Mouse (Mus musculus) CH12.LX (cell line): Measurements from ENCODE around the gene BC017158. TPM values are rescaled to one million over a fixed set of nuclear protein-coding genes. Genes with fewer than 3 reads are reported as not detected.

Source experiments
- DNase-seq: peaks from one replicate; pipeline ENCODE4 v3.0.0-alpha.2; 2013; ENCODE audit errors: extremely low read depth
- H3K27ac ChIP-seq: 2 replicates; pipeline ENCODE4 v1.5.1; 2012; ENCODE audit warnings: low read depth, mild to moderate bottlenecking, control low read depth, moderate library complexity; ENCODE audit not compliant: insufficient read depth
- H3K27me3 ChIP-seq: replicated peaks from 2 replicates; pipeline ENCODE3; 2012; ENCODE audit warnings: inconsistent platforms
- H3K36me3 ChIP-seq, 2 experiments: replicated peaks in 1 of 2; 2 replicates each; pipeline versions ENCODE3 to v1.6.1; 2012; ENCODE audit warnings: inconsistent platforms in 1 of 2, low read length in 1 of 2, mild to moderate bottlenecking in 1 of 2, mixed read lengths in 1 of 2, moderate library complexity in 1 of 2; ENCODE audit not compliant: control insufficient read depth in 1 of 2, insufficient read depth in 1 of 2
- H3K4me1 ChIP-seq, 2 experiments: 2 replicates each; pipeline ENCODE4 v1.6.1; 2012; ENCODE audit warnings: inconsistent platforms in 1 of 2, moderate library complexity in 1 of 2; ENCODE audit not compliant: insufficient read depth in 2 of 2, control insufficient read depth in 1 of 2
- H3K4me2 ChIP-seq: 2 replicates; pipeline ENCODE4 v1.6.1; 2012; ENCODE audit warnings: low read depth, mild to moderate bottlenecking, control low read depth; ENCODE audit not compliant: poor library complexity, insufficient read depth, severe bottlenecking
- H3K4me3 ChIP-seq, 3 experiments: fragments of 150-350 bp in 1 of 3; sonication (generic) in 1 of 3; replicated peaks in 1 of 3; 2 replicates each; pipeline versions ENCODE3 to v1.5.1; 2011 to 2012; ENCODE audit warnings: low read depth in 2 of 3, low read length in 2 of 3, mild to moderate bottlenecking in 2 of 3, moderate library complexity in 2 of 3, control low read depth in 1 of 3, improper control_type of control experiment in 1 of 3, inconsistent platforms in 1 of 3, mixed read lengths in 1 of 3; ENCODE audit not compliant: poor library complexity in 1 of 3
- H3K79me2 ChIP-seq: replicated peaks from 2 replicates; pipeline ENCODE4 v1.6.1; 2012; ENCODE audit warnings: mild to moderate bottlenecking, moderate library complexity; ENCODE audit not compliant: control insufficient read depth, poor library complexity, insufficient read depth, severe bottlenecking; ENCODE audit errors: extremely low read depth
- H3K9ac ChIP-seq: 2 replicates; pipeline ENCODE4 v1.6.1; 2012; ENCODE audit warnings: low read depth, mild to moderate bottlenecking, control low read depth, moderate library complexity; ENCODE audit not compliant: insufficient read depth
- H3K9me3 ChIP-seq: replicated peaks from 2 replicates; pipeline ENCODE3; 2012; ENCODE audit warnings: low read length, inconsistent platforms, mixed read lengths
- CHD1 ChIP-seq: IDR thresholded peaks from 2 replicates; pipeline ENCODE4 v1.6.1; 2012; ENCODE audit warnings: low read depth, low read length, improper control_type of control experiment, inconsistent platforms
- CTCF ChIP-seq, 2 experiments: IDR thresholded peaks in 1 of 2; conservative IDR thresholded peaks in 1 of 2; 2 replicates each; pipeline ENCODE4 v1.5.1; 2011 to 2012; ENCODE audit warnings: low read depth in 2 of 2, low read length in 2 of 2, improper control_type of control experiment in 1 of 2, inconsistent platforms in 1 of 2, mild to moderate bottlenecking in 1 of 2, moderate library complexity in 1 of 2
- E2F4 ChIP-seq: IDR thresholded peaks from 2 replicates; pipeline ENCODE4 v1.6.1; 2011; ENCODE audit warnings: low read depth, low read length, improper control_type of control experiment; ENCODE audit not compliant: insufficient replicate concordance
- ELF1 ChIP-seq: IDR thresholded peaks from 2 replicates; pipeline ENCODE4 v1.6.1; 2014; ENCODE audit warnings: low read depth, mild to moderate bottlenecking, inconsistent platforms, low read length, improper control_type of control experiment
- EP300 ChIP-seq: IDR thresholded peaks from 2 replicates; pipeline ENCODE4 v1.6.1; 2011; ENCODE audit warnings: low read length, improper control_type of control experiment
- ETS1 ChIP-seq: conservative IDR thresholded peaks from 2 replicates; pipeline ENCODE4 v1.6.1; 2012; ENCODE audit warnings: low read depth, mild to moderate bottlenecking, inconsistent platforms, low read length, improper control_type of control experiment, moderate library complexity
- GABPA ChIP-seq: IDR thresholded peaks from 2 replicates; pipeline ENCODE4 v1.6.1; 2012; ENCODE audit warnings: low read depth, low read length, improper control_type of control experiment, inconsistent platforms; ENCODE audit not compliant: insufficient replicate concordance
- HCFC1 ChIP-seq: IDR thresholded peaks from 2 replicates; pipeline ENCODE4 v1.6.1; 2012; ENCODE audit warnings: low read depth, mild to moderate bottlenecking, inconsistent platforms, low read length, improper control_type of control experiment
- JUN ChIP-seq: IDR thresholded peaks from 2 replicates; pipeline ENCODE4 v1.6.1; 2011; ENCODE audit warnings: low read depth, mild to moderate bottlenecking, low read length, improper control_type of control experiment, moderate library complexity; ENCODE audit not compliant: insufficient read depth
- KAT2A ChIP-seq: IDR thresholded peaks from 2 replicates; pipeline ENCODE4 v1.6.1; 2012; ENCODE audit warnings: low read length, improper control_type of control experiment, inconsistent platforms; ENCODE audit not compliant: insufficient replicate concordance
- MAX ChIP-seq: IDR thresholded peaks from 2 replicates; pipeline ENCODE4 v1.6.1; 2011; ENCODE audit warnings: low read length, improper control_type of control experiment
- MAZ ChIP-seq: IDR thresholded peaks from 2 replicates; pipeline ENCODE4 v1.6.1; 2012; ENCODE audit warnings: low read depth, mild to moderate bottlenecking, inconsistent platforms, low read length, improper control_type of control experiment, moderate library complexity
- MEF2A ChIP-seq: IDR thresholded peaks from 2 replicates; pipeline ENCODE4 v1.6.1; 2014; ENCODE audit warnings: low read depth, mild to moderate bottlenecking, inconsistent platforms, low read length, improper control_type of control experiment, borderline replicate concordance
- MXI1 ChIP-seq: IDR thresholded peaks from 2 replicates; pipeline ENCODE4 v1.6.1; 2011; ENCODE audit warnings: mild to moderate bottlenecking, low read depth, low read length, improper control_type of control experiment
- MYC ChIP-seq: IDR thresholded peaks from 2 replicates; pipeline ENCODE4 v1.6.1; 2011; ENCODE audit warnings: low read depth, mild to moderate bottlenecking, improper control_type of control experiment, low read length
- NELFE ChIP-seq: IDR thresholded peaks from 2 replicates; pipeline ENCODE4 v1.6.1; 2011; ENCODE audit warnings: low read depth, low read length, improper control_type of control experiment
- NRF1 ChIP-seq: IDR thresholded peaks from 2 replicates; pipeline ENCODE4 v1.6.1; 2014; ENCODE audit warnings: low read depth, mild to moderate bottlenecking, inconsistent platforms, low read length, improper control_type of control experiment, moderate library complexity
- SMC3 ChIP-seq: IDR thresholded peaks from 2 replicates; pipeline ENCODE4 v1.6.1; 2011; ENCODE audit warnings: low read depth, low read length, improper control_type of control experiment
- TBP ChIP-seq: conservative IDR thresholded peaks from 2 replicates; pipeline ENCODE4 v1.6.1; 2011; ENCODE audit warnings: low read depth, low read length, improper control_type of control experiment
- ZC3H11A ChIP-seq: IDR thresholded peaks from 2 replicates; pipeline ENCODE4 v1.6.1; 2012; ENCODE audit warnings: low read depth, mild to moderate bottlenecking, inconsistent platforms, low read length, improper control_type of control experiment
- ZKSCAN1 ChIP-seq: IDR thresholded peaks from 2 replicates; pipeline ENCODE4 v1.6.1; 2012; ENCODE audit warnings: low read depth, inconsistent platforms, low read length, improper control_type of control experiment, borderline replicate concordance
- ZNF384 ChIP-seq: IDR thresholded peaks from 2 replicates; pipeline ENCODE4 v1.6.1; 2012; ENCODE audit warnings: low read depth, low read length, improper control_type of control experiment, inconsistent platforms
- dilution Hi-C: fragments of 300-500 bp; cut with MboI; formaldehyde crosslinking; loops from 2 replicates; pipeline ENCODE4 v1.14.3; 2020; ENCODE audit warnings: low sequenced_read_pairs; ENCODE audit not compliant: extremely low pct_unique_long_range_greater_than_20kb, extremely low pct_ligation_motif_present
- in situ Hi-C: fragments of 300-500 bp; cut with MboI; formaldehyde crosslinking; loops from 3 replicates; pipeline ENCODE4 v1.14.3; 2019; ENCODE audit warnings: low sequenced_read_pairs, low pct_ligation_motif_present, low pct_unique_long_range_greater_than_20kb, mixed read lengths
- polyA plus RNA-seq: library from polyadenylated mRNA; unstranded; fragments of >175 nt; gene quantifications from 2 replicates; pipeline ENCODE4 v1.2.1, GENCODE M21; 2012; ENCODE audit warnings: low read depth; ENCODE audit not compliant: insufficient read length
- total RNA-seq, 2 experiments: library from RNA; depleted of rRNA; stranded (reverse); fragments of 300-350 nt in 1 of 2; fragments of >200 nt in 1 of 2; gene quantifications; 2 replicates each; pipeline ENCODE4 v1.2.3; 2012 to 2014

Gene BC017158
- total and polyA plus RNA-seq, 3 experiments = 4.9 to 14.5 (median 8.1) TPM

- DNase-seq = no peak
- no peak for TF ChIP-seq GABPA
- TF ChIP-seq ZC3H11A = no peak
- TF ChIP-seq MAZ = no peak
- no peak for TF ChIP-seq HCFC1
- TF ChIP-seq, all 38 proteins: peak for 0
- Histone ChIP-seq H3K27ac (no peak overlapping the region), H3K4me1 (peaks cover 3 to 12% of the 10 kb centered on the region in 2 experiments; a peak in 2 of 4 replicates), H3K27me3 (peaks cover 14% of the 10 kb centered on the region), H3K79me2 (no peaks in the 10 kb centered on the region), H3K9me3 (no peaks in the 10 kb centered on the region), H3K4me2 (no peak overlapping the region), H3K4me3 (no peak overlapping the region), H3K36me3 (no peaks in the 10 kb centered on the region), H3K9ac (no peak overlapping the region)
- in situ Hi-C loops (no loop called here), dilution Hi-C loops (no loop called here)
Observed at GRCm38 (mm10) chr7:128324977-128325376, 27.0 kb upstream of the BC017158 start.

GRCm38 (mm10) chr7:128321260-128321659 is 23.3 kb upstream of the BC017158 start:
- no peak for TF ChIP-seq MYC
- no peak for TF ChIP-seq NRF1
- TF ChIP-seq ZC3H11A = no peak
- no peak for TF ChIP-seq ZKSCAN1
- no peak for TF ChIP-seq MXI1
- no peak for TF ChIP-seq E2F4
- TF ChIP-seq MAX = no peak
- Histone ChIP-seq H3K27me3 (peaks cover 17% of the 10 kb centered on the region), H3K4me2 (no peak overlapping the region), H3K27ac (no peak overlapping the region), H3K79me2 (no peaks in the 10 kb centered on the region), H3K9me3 (no peaks in the 10 kb centered on the region), H3K9ac (no peak overlapping the region), H3K36me3 (no peaks in the 10 kb centered on the region), H3K4me1 (peaks cover 3 to 20% of the 10 kb centered on the region in 2 experiments; a peak in 2 of 4 replicates), H3K4me3 (no peak overlapping the region)
- dilution Hi-C loops = no loop called here
- no peak for DNase-seq
- in situ Hi-C loops = no loop called here

DNA sequence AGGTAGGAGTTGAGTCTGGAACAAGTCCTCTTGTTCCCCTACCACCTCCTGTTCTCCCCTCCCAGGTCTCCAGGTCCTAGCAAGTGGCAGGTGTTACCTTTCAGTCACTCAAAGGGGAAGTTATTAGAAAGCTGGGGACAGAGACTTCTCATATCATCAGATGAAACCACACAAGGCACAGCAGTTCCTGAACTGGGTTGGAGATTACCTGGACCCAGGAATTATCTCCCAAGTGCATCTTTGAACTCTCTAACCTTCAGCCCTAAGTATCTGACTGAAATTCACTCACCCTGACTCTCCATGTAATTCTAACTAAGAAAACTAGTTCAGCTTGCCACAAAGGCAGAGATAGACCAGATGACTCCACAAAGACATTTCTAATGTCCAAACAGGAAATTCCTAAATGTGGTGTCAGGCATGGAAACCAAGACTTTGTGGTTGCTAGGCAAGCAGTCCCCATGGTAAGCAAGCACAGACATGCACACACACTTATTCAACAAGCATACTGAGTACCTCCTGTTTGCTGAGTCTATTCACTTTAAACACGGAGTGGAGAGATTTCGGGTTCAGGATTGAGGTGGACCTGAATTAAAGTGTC is 22.3 kb upstream of the BC017158 start:
- TF ChIP-seq E2F4 (no peak), ELF1 (no peak), EP300 (no peak), TBP (no peak), MXI1 (no peak), NELFE (no peak), ZNF384 (no peak), JUN (no peak), MAX (no peak), MEF2A (no peak), SMC3 (no peak), ETS1 (no peak), CTCF (conservative IDR thresholded peaks at IDR 0.05 in 1 of 2, IDR thresholded peaks at IDR 0.05 in 1 of 2; ENCODE audit: low read depth in 2 of 2, low read length in 2 of 2) (no peak), MYC (no peak), KAT2A (no peak), CHD1 (no peak)
- H3K27ac ChIP-seq = no peak overlapping the region
- H3K9ac ChIP-seq = no peak overlapping the region
- peaks cover 3 to 20% of the 10 kb centered on the region in 2 experiments; a peak in 2 of 4 replicates for H3K4me1 ChIP-seq
- dilution Hi-C loops = no loop called here
- DNase-seq = no peak
- no peak overlapping the region for H3K4me3 ChIP-seq
- no peaks in the 10 kb centered on the region for H3K79me2 ChIP-seq
- no peak overlapping the region for H3K4me2 ChIP-seq
- in situ Hi-C loops = no loop called here
- H3K9me3 ChIP-seq = no peaks in the 10 kb centered on the region
- peaks cover 11% of the 10 kb centered on the region for H3K27me3 ChIP-seq
- H3K36me3 ChIP-seq = no peaks in the 10 kb centered on the region
